Mouse (Mus musculus) forebrain, embryonic 13.5 days (tissue): ENCODE measurements around the gene Cep128. TPM values are rescaled to one million over a fixed set of nuclear protein-coding genes. Genes with fewer than 3 reads are reported as not detected.

Experiments
- ATAC-seq: fragments of 200-750 bp; cut with Nextera tagmentation; 2 replicates; pipeline ENCODE4 v1.8.0; 2017
- H3K27ac ChIP-seq: fragments of 300-500 bp; sonication (generic); 2 replicates; pipeline ENCODE4 v1.5.1; 2015; ENCODE audit warnings: inconsistent platforms, mild to moderate bottlenecking, moderate library complexity
- H3K27me3 ChIP-seq: fragments of 300-500 bp; sonication (generic); 2 replicates; pipeline ENCODE4 v1.6.1; 2015; ENCODE audit warnings: mild to moderate bottlenecking, inconsistent platforms
- H3K36me3 ChIP-seq: fragments of 300-500 bp; sonication (generic); 2 replicates; pipeline ENCODE4 v1.6.1; 2015; ENCODE audit warnings: mild to moderate bottlenecking, inconsistent platforms; ENCODE audit not compliant: poor library complexity, severe bottlenecking
- H3K4me1 ChIP-seq: fragments of 300-500 bp; sonication (generic); 2 replicates; pipeline ENCODE4 v1.6.1; 2015; ENCODE audit warnings: inconsistent platforms
- H3K4me2 ChIP-seq: fragments of 300-500 bp; sonication (generic); 2 replicates; pipeline ENCODE4 v1.6.1; 2015; ENCODE audit warnings: inconsistent platforms, mild to moderate bottlenecking, moderate library complexity
- H3K4me3 ChIP-seq: fragments of 300-500 bp; sonication (generic); 2 replicates; pipeline ENCODE4 v1.5.1; 2015; ENCODE audit warnings: mild to moderate bottlenecking, inconsistent platforms
- H3K9ac ChIP-seq: fragments of 300-500 bp; sonication (generic); 2 replicates; pipeline ENCODE4 v1.6.1; 2015; ENCODE audit warnings: mild to moderate bottlenecking, inconsistent platforms
- H3K9me3 ChIP-seq: fragments of 300-500 bp; sonication (generic); replicated peaks from 2 replicates; pipeline ENCODE4 v1.6.1; 2016; ENCODE audit warnings: inconsistent platforms
- WGBS: fragments of 180-500 bp; shearing (Covaris S2); methylation state at CpG from one replicate; pipeline ENCODE4 v1.1.7; 2015; 5-methylcytosine and 5-hydroxymethylcytosine counted together
- polyA plus RNA-seq: library from polyadenylated mRNA; unstranded; fragments of >200 nt; fragmentation: Nextera tagmentation; extraction: Ambion mirVana; gene quantifications from 2 replicates; pipeline ENCODE4 v1.2.1, GENCODE M21; 2015

Gene Cep128
- polyA plus RNA-seq, 1 experiment from 2014 or later, result 8.9 TPM

GRCm38 (mm10) chr12:91305038-91305437 is 79.2 kb downstream of the Cep128 start:
- H3K9me3 ChIP-seq, result no peaks in the 10 kb centered on the region
- no peaks in the 10 kb centered on the region for H3K27me3 ChIP-seq
- no peak overlapping the region for H3K4me2 ChIP-seq
- H3K4me3 ChIP-seq, result no peak overlapping the region
- WGBS, result 57% methylated on average over 5 of the region's 5 CpGs
- H3K36me3 ChIP-seq, result no peaks in the 10 kb centered on the region
- H3K27ac ChIP-seq, result no peak overlapping the region
- no peak for ATAC-seq
- H3K9ac ChIP-seq, result no peak overlapping the region
- no peaks in the 10 kb centered on the region for H3K4me1 ChIP-seq

DNA sequence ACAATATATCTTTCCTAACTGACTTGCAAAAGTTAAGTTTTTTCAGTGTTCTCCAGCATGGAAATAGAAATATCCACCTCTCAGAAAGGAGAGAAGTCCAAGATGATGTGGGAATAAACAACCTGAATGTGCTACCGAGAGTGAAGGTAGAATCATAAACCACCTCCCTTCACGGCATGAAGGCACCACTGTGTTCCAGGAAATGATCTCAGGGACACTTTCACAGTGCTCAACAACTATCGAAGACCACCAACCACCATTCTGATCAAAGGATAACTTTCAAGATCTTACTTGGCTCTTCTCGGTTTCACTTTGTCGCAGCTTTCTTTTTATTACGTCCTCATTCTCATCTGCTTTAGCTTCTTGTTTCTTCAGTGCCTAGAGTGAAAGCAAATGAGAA is 85.5 kb downstream of the Cep128 start:
- no peak overlapping the region for H3K27ac ChIP-seq
- no peak overlapping the region for H3K4me3 ChIP-seq
- H3K4me1 ChIP-seq, result no peaks in the 10 kb centered on the region
- H3K9ac ChIP-seq, result no peak overlapping the region
- ATAC-seq, result no peak
- no peaks in the 10 kb centered on the region for H3K9me3 ChIP-seq
- H3K36me3 ChIP-seq, result peaks cover 10% of the 10 kb centered on the region; the same call in 1 of the 2 replicates
- no peak overlapping the region for H3K4me2 ChIP-seq
- H3K27me3 ChIP-seq, result no peaks in the 10 kb centered on the region
- 97% methylated on average over 6 of the region's 6 CpGs for WGBS

DNA sequence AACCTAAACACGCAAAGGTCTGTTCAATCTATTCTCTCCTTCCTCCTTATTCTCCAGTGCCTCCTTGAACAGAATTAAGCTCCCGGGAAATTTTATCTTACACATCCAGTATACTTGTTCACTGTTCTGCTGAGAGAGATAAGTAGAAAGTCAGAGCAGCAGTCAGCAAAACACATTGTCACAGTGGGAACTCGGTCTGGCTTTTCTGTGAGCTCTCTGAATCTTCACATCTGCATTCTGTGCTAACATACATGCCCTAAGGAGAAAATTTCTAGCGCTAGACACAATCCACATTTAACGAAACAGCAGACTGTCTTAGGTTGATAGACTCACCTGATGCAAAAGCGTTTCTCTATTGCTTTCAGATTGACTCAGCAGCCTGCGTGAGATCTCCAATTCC is 88.3 kb downstream of the Cep128 start:
- Histone ChIP-seq H3K27me3 (no peaks in the 10 kb centered on the region), H3K4me3 (no peak overlapping the region), H3K4me1 (no peaks in the 10 kb centered on the region), H3K36me3 (peaks cover 10% of the 10 kb centered on the region; the same call in 1 of the 2 replicates), H3K27ac (no peak overlapping the region), H3K4me2 (no peak overlapping the region), H3K9me3 (no peaks in the 10 kb centered on the region), H3K9ac (no peak overlapping the region)
- ATAC-seq, result no peak
- 89% methylated on average over 7 of the region's 7 CpGs for WGBS

GRCm38 (mm10) chr12:91295436-91295835 is 88.8 kb downstream of the Cep128 start:
- H3K36me3 ChIP-seq, result peaks cover 10% of the 10 kb centered on the region; the same call in 1 of the 2 replicates
- no peak overlapping the region for H3K4me2 ChIP-seq
- no peak overlapping the region for H3K27ac ChIP-seq
- no peaks in the 10 kb centered on the region for H3K9me3 ChIP-seq
- ATAC-seq, result no peak
- WGBS, result 95% methylated on average over 3 of the region's 3 CpGs
- no peaks in the 10 kb centered on the region for H3K27me3 ChIP-seq
- no peak overlapping the region for H3K9ac ChIP-seq
- no peaks in the 10 kb centered on the region for H3K4me1 ChIP-seq
- no peak overlapping the region for H3K4me3 ChIP-seq

DNA sequence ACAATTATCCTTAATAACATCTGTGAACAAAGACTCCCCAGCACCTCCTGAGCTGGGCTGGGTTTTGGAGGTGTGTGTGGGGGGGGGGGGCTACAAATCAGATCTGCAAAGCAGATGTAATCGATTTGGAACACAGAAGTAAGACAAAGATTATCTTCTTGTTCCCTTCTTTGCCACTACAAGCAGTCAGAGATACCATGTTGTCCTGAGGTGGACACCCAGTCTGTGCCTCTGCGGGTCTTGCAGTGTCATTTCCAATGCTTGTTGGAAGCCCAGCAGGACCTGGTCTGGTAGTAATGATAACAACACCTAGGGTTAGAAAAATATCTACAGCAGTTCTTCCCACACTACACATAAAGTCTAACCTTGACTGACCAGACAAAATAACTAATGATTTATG is 110.3 kb downstream of the Cep128 start:
- Histone ChIP-seq H3K27me3 (no peaks in the 10 kb centered on the region), H3K4me3 (no peak overlapping the region)
- 95% methylated on average over 2 of the region's 2 CpGs for WGBS

DNA sequence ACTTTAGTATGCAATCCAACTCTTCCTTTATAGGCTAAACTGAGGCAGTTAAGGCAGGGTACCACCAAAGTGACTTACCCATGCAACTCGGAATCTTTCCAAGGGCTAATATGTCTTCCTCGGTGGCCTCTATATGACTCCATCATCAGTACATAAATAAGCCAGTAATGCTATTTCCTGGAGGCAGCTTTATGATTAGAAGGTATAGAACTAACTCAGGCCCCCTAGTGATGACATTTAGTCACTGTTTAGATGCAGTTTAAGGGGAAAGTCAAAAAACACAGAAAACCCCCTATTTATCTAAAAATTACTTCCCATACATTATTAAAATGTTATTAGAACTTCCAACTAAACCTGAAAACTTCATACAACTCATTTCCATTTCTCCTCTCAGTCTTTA is 114.6 kb downstream of the Cep128 start:
- no peak for ATAC-seq
- H3K27ac ChIP-seq, result no peak overlapping the region
- 91% methylated on average over 2 of the region's 2 CpGs for WGBS
- no peak overlapping the region for H3K4me2 ChIP-seq
- H3K27me3 ChIP-seq, result no peaks in the 10 kb centered on the region
- H3K36me3 ChIP-seq, result no peaks in the 10 kb centered on the region
- H3K9me3 ChIP-seq, result no peaks in the 10 kb centered on the region
- no peak overlapping the region for H3K4me3 ChIP-seq
- no peak overlapping the region for H3K9ac ChIP-seq
- peaks cover 15% of the 10 kb centered on the region for H3K4me1 ChIP-seq

More for the DNA sequence above, 110.3 kb downstream of the Cep128 start:
- Histone ChIP-seq H3K36me3 (no peaks in the 10 kb centered on the region), H3K27ac (no peak overlapping the region), H3K9ac (no peak overlapping the region), H3K9me3 (no peaks in the 10 kb centered on the region), H3K4me2 (no peak overlapping the region), H3K4me1 (no peaks in the 10 kb centered on the region)
- ATAC-seq, result no peak

DNA sequence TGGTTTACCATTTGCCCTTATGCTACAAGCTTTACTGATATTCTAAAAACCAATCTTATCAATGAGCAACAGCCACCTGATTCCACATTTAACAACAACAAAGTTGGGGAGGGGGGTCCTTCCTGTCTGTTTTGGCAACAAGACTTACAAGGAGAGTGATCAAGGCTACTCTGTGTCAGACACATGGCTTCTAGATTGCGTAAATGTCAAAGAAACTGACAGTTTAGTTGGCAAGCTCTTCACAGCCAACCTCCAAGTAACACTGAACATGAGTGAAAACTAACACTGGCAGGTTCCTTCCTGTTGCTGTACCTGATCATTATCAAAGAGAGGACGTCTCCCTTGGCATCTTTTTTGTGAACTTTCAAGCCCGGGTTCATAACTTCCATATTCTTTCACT is 115.2 kb downstream of the Cep128 start:
- ATAC-seq, result no peak
- no peak overlapping the region for H3K4me2 ChIP-seq
- 92% methylated on average over 3 of the region's 3 CpGs for WGBS

GRCm38 (mm10) chr12:91266014-91266413 is 118.2 kb downstream of the Cep128 start:
- no peaks in the 10 kb centered on the region for H3K9me3 ChIP-seq
- peaks cover 15% of the 10 kb centered on the region for H3K4me1 ChIP-seq
- H3K4me3 ChIP-seq, result no peak overlapping the region
- no peak overlapping the region for H3K27ac ChIP-seq
- H3K36me3 ChIP-seq, result no peaks in the 10 kb centered on the region
- no peaks in the 10 kb centered on the region for H3K27me3 ChIP-seq
- H3K9ac ChIP-seq, result no peak overlapping the region
- no peak overlapping the region for H3K4me2 ChIP-seq
- no peak for ATAC-seq
- WGBS, result 90% methylated on average over 2 of the region's 2 CpGs

More for the DNA sequence above, 115.2 kb downstream of the Cep128 start:
- no peaks in the 10 kb centered on the region for H3K36me3 ChIP-seq
- no peak overlapping the region for H3K4me3 ChIP-seq
- H3K27ac ChIP-seq, result no peak overlapping the region
- no peaks in the 10 kb centered on the region for H3K27me3 ChIP-seq
- H3K4me1 ChIP-seq, result peaks cover 15% of the 10 kb centered on the region
- H3K9ac ChIP-seq, result no peak overlapping the region
- H3K9me3 ChIP-seq, result no peaks in the 10 kb centered on the region

- Histone ChIP-seq H3K27ac (no peak overlapping the region; the same call in 1 of the 2 replicates), H3K4me1 (peaks cover 15% of the 10 kb centered on the region), H3K4me2 (no peak overlapping the region), H3K36me3 (no peaks in the 10 kb centered on the region), H3K4me3 (no peak overlapping the region), H3K27me3 (no peaks in the 10 kb centered on the region), H3K9ac (no peak overlapping the region), H3K9me3 (no peaks in the 10 kb centered on the region)
- 26% methylated on average over 5 of the region's 5 CpGs for WGBS
- peak; percentile 80 for ATAC-seq
Measured at GRCm38 (mm10) chr12:91265462-91265861, 118.7 kb downstream of the Cep128 start.

DNA sequence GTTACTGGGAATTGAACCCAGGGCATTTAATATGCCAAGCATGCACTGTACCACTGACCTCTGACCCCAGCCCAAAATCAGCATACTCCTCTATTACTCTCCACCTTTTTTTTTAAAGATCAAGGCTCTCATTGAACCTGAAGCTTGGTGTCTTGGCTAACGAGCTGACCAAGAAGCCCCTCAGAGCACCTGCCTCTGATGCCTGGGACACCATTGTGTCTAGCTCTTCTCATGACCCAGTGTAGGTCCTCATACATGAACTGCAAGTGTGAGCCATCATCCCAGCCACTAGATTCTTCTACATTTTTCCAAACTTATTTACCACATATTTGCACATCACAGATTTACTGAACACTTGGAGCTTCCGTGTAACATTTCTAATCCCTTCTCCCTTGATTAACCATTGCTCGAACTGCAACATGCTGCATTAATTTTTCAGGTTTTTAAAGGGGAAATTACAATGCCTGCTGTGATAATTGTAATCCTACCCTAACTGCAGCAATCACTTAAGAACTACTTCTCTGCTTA is 119.3 kb downstream of the Cep128 start:
- Histone ChIP-seq H3K9me3 (no peaks in the 10 kb centered on the region), H3K27me3 (no peaks in the 10 kb centered on the region), H3K4me3 (no peak overlapping the region), H3K36me3 (peaks cover 5% of the 10 kb centered on the region; the same call in 1 of the 2 replicates), H3K27ac (peak overlapping the region; percentile 10; the same call in 1 of the 2 replicates), H3K9ac (no peak overlapping the region), H3K4me1 (peaks cover 15% of the 10 kb centered on the region), H3K4me2 (no peak overlapping the region)
- ATAC-seq, result peak; percentile 48; the same call in 1 of the 2 replicates
- 37% methylated on average over 3 of the region's 3 CpGs for WGBS

- Histone ChIP-seq H3K27ac (no peak overlapping the region), H3K4me2 (no peak overlapping the region), H3K9me3 (no peaks in the 10 kb centered on the region), H3K36me3 (peaks cover 10% of the 10 kb centered on the region; the same call in 1 of the 2 replicates), H3K9ac (no peak overlapping the region), H3K27me3 (no peaks in the 10 kb centered on the region), H3K4me1 (peaks cover 15% of the 10 kb centered on the region), H3K4me3 (no peak overlapping the region)
- 84% methylated on average over 3 of the region's 3 CpGs for WGBS
- no peak for ATAC-seq
Measured at GRCm38 (mm10) chr12:91263705-91264104, 120.5 kb downstream of the Cep128 start.

DNA sequence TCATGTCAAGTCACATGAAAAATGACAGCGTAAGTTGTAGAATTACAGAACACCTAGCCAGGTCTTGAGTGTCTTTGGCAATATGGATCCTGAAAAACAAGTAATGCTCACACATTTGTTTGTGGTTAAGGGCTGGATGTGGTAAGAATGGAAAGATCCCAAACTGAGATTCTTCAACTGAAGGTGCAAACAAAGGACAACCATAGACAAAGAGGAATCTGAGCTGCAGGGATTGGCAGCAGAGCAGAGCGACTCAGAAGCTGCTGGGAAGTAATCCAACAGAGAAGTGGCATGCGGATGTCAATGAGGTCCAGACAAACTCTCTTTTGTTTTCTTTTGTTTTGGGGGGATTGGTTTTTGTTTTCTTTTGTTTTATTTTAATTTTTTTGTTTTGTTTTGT is 121.4 kb downstream of the Cep128 start:
- Histone ChIP-seq H3K27ac (no peak overlapping the region), H3K27me3 (no peaks in the 10 kb centered on the region), H3K9ac (no peak overlapping the region), H3K4me1 (peaks cover 15% of the 10 kb centered on the region), H3K4me3 (no peak overlapping the region), H3K4me2 (no peak overlapping the region), H3K36me3 (peaks cover 10% of the 10 kb centered on the region; the same call in 1 of the 2 replicates), H3K9me3 (no peaks in the 10 kb centered on the region)
- 63% methylated on average over 3 of the region's 3 CpGs for WGBS
- ATAC-seq, result no peak

GRCm38 (mm10) chr12:91256334-91256733 is 127.9 kb downstream of the Cep128 start:
- 92% methylated on average over 7 of the region's 7 CpGs for WGBS

More at GRCm38 (mm10) chr12:91256334-91256733, 127.9 kb downstream of the Cep128 start:
- H3K4me2 ChIP-seq, result no peak overlapping the region
- H3K4me1 ChIP-seq, result no peaks in the 10 kb centered on the region
- H3K27ac ChIP-seq, result no peak overlapping the region
- peaks cover 10% of the 10 kb centered on the region; the same call in 1 of the 2 replicates for H3K36me3 ChIP-seq
- no peak overlapping the region for H3K4me3 ChIP-seq
- H3K9ac ChIP-seq, result no peak overlapping the region
- ATAC-seq, result no peak
- no peaks in the 10 kb centered on the region for H3K9me3 ChIP-seq
- no peaks in the 10 kb centered on the region for H3K27me3 ChIP-seq
